Mouse (Mus musculus) bone marrow macrophage, adult 2 months (primary cell): ENCODE measurements at regions not wholly inside any gene's neighbourhood (a gene's known extent, or its start where the extent isn't known, plus 50 kb on each side); places are given as distances from the start of the nearest gene placed in this dataset.

Experiments
- H3K27ac ChIP-seq: 2 replicates; pipeline ENCODE4 v1.5.1; 2012; ENCODE audit warnings: low read depth, low read length; ENCODE audit not compliant: insufficient read depth
- H3K4me1 ChIP-seq: 2 replicates; pipeline ENCODE4 v1.6.1; 2012; ENCODE audit warnings: low read length; ENCODE audit not compliant: control insufficient read depth, insufficient read depth
- H3K4me3 ChIP-seq: 2 replicates; pipeline ENCODE4 v1.5.1; 2012; ENCODE audit warnings: mild to moderate bottlenecking, low read length, moderate library complexity; ENCODE audit not compliant: insufficient read depth
- CTCF ChIP-seq: IDR thresholded peaks from 2 replicates; pipeline ENCODE4 v1.5.1; 2012; ENCODE audit warnings: low read depth, mild to moderate bottlenecking, low read length, moderate library complexity
- POLR2A ChIP-seq: IDR thresholded peaks from 2 replicates; pipeline ENCODE4 v1.6.1; 2012; ENCODE audit warnings: mild to moderate bottlenecking, low read depth, low read length, borderline replicate concordance

- Histone ChIP-seq H3K4me3 (no peak overlapping the region), H3K27ac (no peak overlapping the region), H3K4me1 (no peaks in the 10 kb centered on the region)
- TF ChIP-seq CTCF (no peak), POLR2A (no peak)
Measured at GRCm38 (mm10) chr10:98542072-98542471, 372.1 kb upstream of the Atp2b1 start.

GRCm38 (mm10) chr10:98543253-98543997, 370.8 kb upstream of the Atp2b1 start:
- TF ChIP-seq POLR2A (no peak), CTCF (no peak)
- no peaks in the 10 kb centered on the region for H3K4me1 ChIP-seq
- H3K27ac ChIP-seq = no peak overlapping the region
- no peak overlapping the region for H3K4me3 ChIP-seq

GRCm38 (mm10) chr10:98543998-98544349, 370.2 kb upstream of the Atp2b1 start:
- Histone ChIP-seq H3K4me3 (no peak overlapping the region), H3K27ac (no peak overlapping the region), H3K4me1 (no peaks in the 10 kb centered on the region)
- TF ChIP-seq POLR2A (no peak), CTCF (no peak)

- H3K4me1 ChIP-seq = peaks cover 8% of the 10 kb centered on the region
- peak overlapping the region; percentile 27; the same call in 1 of the 2 replicates for H3K27ac ChIP-seq
- TF ChIP-seq CTCF = no peak
- TF ChIP-seq POLR2A = no peak
- no peak overlapping the region for H3K4me3 ChIP-seq
Measured at GRCm38 (mm10) chr10:98554575-98554974, 359.6 kb upstream of the Atp2b1 start.

- Histone ChIP-seq H3K27ac (no peak overlapping the region), H3K4me1 (peaks cover 8% of the 10 kb centered on the region), H3K4me3 (no peak overlapping the region)
- TF ChIP-seq CTCF = no peak
Measured at GRCm38 (mm10) chr10:98557470-98558060, 356.6 kb upstream of the Atp2b1 start.

- Histone ChIP-seq H3K4me3 (no peak overlapping the region), H3K27ac (no peak overlapping the region), H3K4me1 (peaks cover 8% of the 10 kb centered on the region)
- TF ChIP-seq POLR2A (no peak), CTCF (no peak)
Measured at GRCm38 (mm10) chr10:98558560-98558959, 355.6 kb upstream of the Atp2b1 start.

GRCm38 (mm10) chr10:98562297-98562912, 351.8 kb upstream of the Atp2b1 start:
- TF ChIP-seq CTCF = no peak
- no peak for TF ChIP-seq POLR2A
- no peaks in the 10 kb centered on the region; the same call in 1 of the 2 replicates for H3K4me1 ChIP-seq
- H3K27ac ChIP-seq = no peak overlapping the region
- no peak overlapping the region for H3K4me3 ChIP-seq

GRCm38 (mm10) chr10:98572782-98573536, 341.2 kb upstream of the Atp2b1 start:
- Histone ChIP-seq H3K4me1 (no peaks in the 10 kb centered on the region), H3K4me3 (no peak overlapping the region), H3K27ac (no peak overlapping the region)
- TF ChIP-seq POLR2A (no peak), CTCF (no peak)

- H3K4me1 ChIP-seq = no peaks in the 10 kb centered on the region
- no peak for TF ChIP-seq POLR2A
- TF ChIP-seq CTCF = no peak
- H3K27ac ChIP-seq = no peak overlapping the region
- no peak overlapping the region for H3K4me3 ChIP-seq
Measured at GRCm38 (mm10) chr10:98577040-98577439, 337.2 kb upstream of the Atp2b1 start.

- no peaks in the 10 kb centered on the region for H3K4me1 ChIP-seq
- no peak for TF ChIP-seq CTCF
- TF ChIP-seq POLR2A = no peak
- H3K4me3 ChIP-seq = no peak overlapping the region
- H3K27ac ChIP-seq = no peak overlapping the region
Measured at GRCm38 (mm10) chr10:98584776-98585175, 329.4 kb upstream of the Atp2b1 start.
